Mouse (Mus musculus) small intestine, adult 2 months (tissue): ENCODE measurements around the gene Emg1.

Experiments
- CTCF ChIP-seq: fragments of 200-500 bp; IDR thresholded peaks from 2 replicates; pipeline ENCODE4 v1.5.1; 2012; ENCODE audit warnings: low read depth, mild to moderate bottlenecking, control low read depth, inconsistent platforms, low read length, moderate library complexity, mixed read lengths; ENCODE audit not compliant: insufficient replicate concordance, insufficient read length; ENCODE audit errors: extremely low read depth
- POLR2A ChIP-seq: fragments of 200-500 bp; IDR thresholded peaks from 2 replicates; pipeline ENCODE4 v1.6.1; 2012; ENCODE audit warnings: low read depth, mild to moderate bottlenecking, control low read depth, inconsistent platforms, low read length, moderate library complexity

- TF ChIP-seq CTCF: peak; percentile 58; the same call in 1 of the 2 replicates
- TF ChIP-seq POLR2A: no peak
Observed at GRCm38 (mm10) chr6:124740211-124740887, 28.4 kb upstream of the Emg1 start.
